Mouse (Mus musculus): ENCODE data around the gene A730015C16Rik. TPM values are rescaled to one million over a fixed set of nuclear protein-coding genes. Genes with fewer than 3 reads are reported as not detected.

A730015C16Rik gene
- total RNA-seq, 2 experiments from 2014 or later = not detected

GRCm38 (mm10) chr4:108832916-108833827 is 15.2 kb downstream of the A730015C16Rik start, which contains the start of gene Btf3l4:
Gene Btf3l4 (minus strand): TSS chr4:108833614.
- intact Hi-C loops (cut with DNase I) = loop anchor here (2.0 kb wide), 1 partner anchor 52 kb away; the partner anchor contains the start of gene Zfyve9

GRCm38 (mm10) chr4:108830698-108831097 is 17.7 kb downstream of the A730015C16Rik start:
- intact Hi-C loops (cut with DNase I) = loop anchor here (2.0 kb wide), 1 partner anchor 450 kb away; the partner anchor contains the start of gene Eps15
- DNase-seq = no peak

More at GRCm38 (mm10) chr4:108832916-108833827, 15.2 kb downstream of the A730015C16Rik start, which contains the start of gene Btf3l4:
- DNase-seq = peak; percentile 84 to 89

- DNase-seq = no peak
- intact Hi-C loops (cut with DNase I) = no loop called here
Measured at GRCm38 (mm10) chr4:108826643-108827042, 21.8 kb downstream of the A730015C16Rik start.

- intact Hi-C loops (cut with DNase I) = no loop called here
- DNase-seq = no peak
Measured at GRCm38 (mm10) chr4:108826096-108826495, 22.3 kb downstream of the A730015C16Rik start.

- intact Hi-C loops (cut with DNase I) = no loop called here
- no peak for DNase-seq
Measured at GRCm38 (mm10) chr4:108825677-108826076, 22.7 kb downstream of the A730015C16Rik start.

GRCm38 (mm10) chr4:108811550-108811949 is 36.9 kb downstream of the A730015C16Rik start:
- no peak for DNase-seq
- intact Hi-C loops (cut with DNase I) = no loop called here

GRCm38 (mm10) chr4:108811142-108811541 is 37.3 kb downstream of the A730015C16Rik start:
- intact Hi-C loops (cut with DNase I) = no loop called here
- DNase-seq = no peak

GRCm38 (mm10) chr4:108803535-108803934 is 44.9 kb downstream of the A730015C16Rik start:
- intact Hi-C loops (cut with DNase I) = no loop called here

GRCm38 (mm10) chr4:108798083-108798830 is 50.2 kb downstream of the A730015C16Rik start:
- peak; percentile 73 to 82 for DNase-seq
- intact Hi-C loops (cut with DNase I) = no loop called here

More at GRCm38 (mm10) chr4:108803535-108803934, 44.9 kb downstream of the A730015C16Rik start:
- no peak for DNase-seq

Other genes with a start within 250 kb of the A730015C16Rik start
- 10 to 100 TPM; 15.6 to 16.3 TPM for gene Cc2d1b, start 228.7 kb downstream of the A730015C16Rik start, total RNA-seq (2021)
- gene 3110021N24Rik, start 129.0 kb downstream of the A730015C16Rik start, total RNA-seq (2021) = under 1 TPM; 0.36 to 0.51 TPM
- gene Zfyve9, start 67.8 kb downstream of the A730015C16Rik start, total RNA-seq (2021) = 10 to 100 TPM; 27.4 to 28.0 TPM
- 10 to 100 TPM; 81.3 to 87.0 TPM for gene Btf3l4, start 15.0 kb downstream of the A730015C16Rik start, total RNA-seq (2021)
- 10 to 100 TPM; 30.0 to 32.4 TPM for gene Txndc12, start 14.0 kb downstream of the A730015C16Rik start, total RNA-seq (2021)
- 10 to 100 TPM; 20.5 to 20.6 TPM for gene Kti12, start 834 bp downstream of the A730015C16Rik start, total RNA-seq (2021)
- 1 to 10 TPM in 1 of 2 experiments, under 1 TPM in 1; 0.24 to 1.1 TPM for gene Rab3b, start 30.4 kb upstream of the A730015C16Rik start, total RNA-seq (2021)
- gene Nrd1, start 152.0 kb upstream of the A730015C16Rik start, total RNA-seq (2021) = 100 to 1,000 TPM; 132 to 133 TPM

All from heart, postnatal 36 days (tissue).